Mouse (Mus musculus) small intestine, adult 10 weeks (tissue): ENCODE measurements around the gene Dut. TPM values are rescaled to one million over a fixed set of nuclear protein-coding genes. Genes with fewer than 3 reads are reported as not detected.

Experiments used
- polyA plus RNA-seq: library from polyadenylated mRNA; stranded (reverse); fragments of 350-450 nt; fragmentation: Illumina TruSeq; extraction: RNeasy Lipid Tissue Mini Kit (QIAGEN cat#74804); gene quantifications from one replicate; pipeline ENCODE4 v1.2.3, GENCODE M21; 2014; ENCODE audit warnings: low replicate concordance

Dut gene
- polyA plus RNA-seq, result 13.5 TPM

DNA sequence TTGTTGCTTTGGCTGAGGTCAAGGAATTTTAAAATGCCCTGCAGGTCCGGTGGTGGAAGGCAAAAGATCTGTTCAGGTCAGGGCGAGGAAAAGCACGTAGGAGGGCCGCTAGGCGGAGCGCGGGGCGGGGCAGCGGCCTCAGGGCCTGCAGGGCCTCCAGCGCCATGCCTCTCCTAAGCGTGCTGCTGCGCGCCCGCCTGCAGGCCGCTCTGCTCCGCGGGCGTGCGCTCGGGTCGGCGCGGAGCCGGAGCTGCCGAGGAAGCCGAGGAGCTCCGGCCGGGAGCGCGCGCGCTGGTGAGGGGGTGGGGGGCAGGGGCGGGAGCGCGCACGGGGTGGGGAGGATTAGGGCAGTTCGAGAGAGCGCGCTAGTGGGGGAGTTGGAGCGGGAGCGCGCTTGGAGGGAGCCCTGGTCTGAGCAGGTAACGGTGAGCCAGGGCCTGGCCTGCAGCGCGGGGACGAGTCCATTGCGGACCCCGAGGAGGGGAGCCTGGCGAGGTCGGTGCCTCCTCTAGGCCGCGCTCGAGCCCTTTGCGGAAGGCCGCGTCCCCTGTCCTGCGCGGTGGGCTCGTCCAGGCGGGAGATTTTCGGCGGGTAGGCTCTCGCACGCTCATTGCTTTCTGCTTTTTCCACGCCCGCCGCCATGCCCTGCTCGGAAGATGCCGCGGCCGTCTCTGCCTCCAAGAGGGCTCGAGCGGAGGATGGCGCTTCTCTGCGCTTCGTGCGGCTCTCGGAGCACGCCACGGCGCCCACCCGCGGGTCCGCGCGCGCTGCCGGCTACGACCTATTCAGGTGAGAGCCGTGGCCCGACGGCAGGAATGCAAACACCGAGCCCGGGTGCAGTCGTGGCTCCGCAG, at the start of gene Dut:
Gene Dut (plus strand): TSS at position 83 of the 854 bp plus-strand sequence.

Other genes with a start within 250 kb of the Dut start
- gene Slc24a5, start 179.1 kb upstream of the Dut start, polyA plus RNA-seq, result 0.56 TPM
- gene Myef2, start 123.5 kb upstream of the Dut start, polyA plus RNA-seq, result 26.9 TPM
- gene Ctxn2, start 110.5 kb upstream of the Dut start, polyA plus RNA-seq, result not detected
- gene Slc12a1, start 94.7 kb upstream of the Dut start, polyA plus RNA-seq, result 0.15 TPM